Mouse (Mus musculus) kidney, postnatal 10 days (tissue): ENCODE results near the gene Jagn1.

Experiments used
- DNase-seq: peaks from one replicate; pipeline ENCODE4 v3.0.0; 2021; ENCODE audit warnings: mixed read lengths

Gene Jagn1

DNA sequence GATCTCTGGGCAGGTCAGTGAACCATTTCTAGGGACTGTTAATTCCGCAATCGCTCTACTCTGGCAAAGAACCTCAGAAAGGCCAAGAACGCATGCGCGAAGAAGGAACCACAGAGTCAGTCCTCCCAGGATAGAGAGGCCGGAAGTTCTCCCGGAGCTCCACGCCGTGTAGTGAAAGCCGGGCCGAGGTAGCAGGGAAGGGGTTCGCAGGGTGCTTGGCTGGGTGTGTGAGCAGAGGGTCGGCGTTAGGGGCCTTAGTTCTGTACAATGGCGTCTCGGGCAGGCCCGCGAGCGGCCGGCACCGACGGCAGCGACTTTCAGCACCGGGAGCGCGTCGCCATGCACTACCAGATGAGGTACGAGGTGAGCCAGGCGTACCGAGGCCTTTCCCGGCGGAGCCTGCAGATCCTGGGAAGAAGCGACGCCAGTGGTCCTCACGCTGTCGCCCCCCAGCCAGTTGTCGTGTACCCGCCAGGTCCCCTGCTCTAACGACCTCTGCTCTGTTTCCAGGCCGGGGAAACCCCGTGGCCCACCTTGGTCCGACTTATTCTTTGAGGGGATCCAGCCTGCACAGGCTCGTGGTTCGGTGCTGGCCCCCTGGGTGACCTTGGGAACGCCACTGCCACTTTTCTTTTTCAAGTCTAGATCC is at the start of gene Jagn1:
Jagn1 (plus strand) TSS at position 128 of the 649 bp plus-strand sequence.
- DNase-seq, result peak; percentile 93

DNA sequence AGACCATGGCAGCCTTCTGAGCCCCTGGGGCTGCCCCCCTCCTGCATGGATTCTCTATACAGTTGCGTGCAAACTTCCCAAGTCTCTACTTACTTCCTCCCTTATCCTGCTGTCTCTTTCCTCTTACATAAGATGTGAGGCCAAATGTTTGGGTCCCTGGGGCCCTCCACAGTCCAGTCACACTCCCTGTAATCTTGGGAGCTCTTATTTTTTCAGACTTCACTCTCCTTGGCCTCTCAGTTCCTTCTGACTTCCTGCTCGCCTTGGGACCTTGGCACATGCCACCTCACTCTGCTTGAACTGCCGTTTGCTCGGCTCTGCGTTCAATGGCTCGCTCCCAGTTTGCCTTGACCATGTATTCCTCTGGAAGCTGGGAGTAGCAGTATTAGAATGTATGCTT is 48.4 kb upstream of the Jagn1 start:
- DNase-seq, result no peak

DNA sequence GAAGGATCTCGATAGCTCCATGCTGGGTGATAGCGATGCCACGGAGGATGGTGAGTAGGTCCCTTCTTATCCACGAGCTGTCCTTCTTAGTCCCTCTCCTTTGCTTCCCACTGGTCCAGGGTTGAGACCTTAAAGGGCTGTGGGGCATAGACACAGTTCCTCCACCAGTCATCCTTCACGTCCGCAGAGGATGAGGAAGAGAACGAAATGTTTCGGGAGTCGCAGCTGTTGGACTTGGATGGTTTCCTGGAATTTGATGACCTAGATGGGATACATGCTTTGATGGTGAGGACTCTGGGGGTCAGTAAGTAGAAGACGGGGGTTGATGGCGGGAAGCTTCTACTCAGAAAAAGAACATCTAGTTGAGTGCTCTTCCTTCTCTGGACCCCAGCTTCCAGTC is 47.6 kb upstream of the Jagn1 start:
- no peak for DNase-seq

DNA sequence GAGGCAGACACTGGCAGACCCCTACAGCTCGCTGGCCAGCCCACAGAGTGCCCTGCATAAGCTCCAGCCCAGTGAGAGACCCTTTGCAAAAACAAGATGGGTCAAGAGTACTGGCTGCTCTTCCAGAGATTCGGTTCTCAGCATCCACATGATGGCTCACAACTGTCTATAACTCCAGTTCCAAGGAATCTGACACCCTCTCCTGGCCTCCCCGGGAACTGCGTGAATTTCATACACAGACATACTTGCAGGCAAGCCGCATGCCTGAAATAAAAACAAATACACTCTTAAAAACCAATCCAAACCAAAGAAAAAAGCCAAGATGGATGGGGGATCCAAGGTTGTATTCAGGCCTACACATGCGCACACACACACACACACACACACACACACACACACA is 46.9 kb upstream of the Jagn1 start:
- no peak for DNase-seq

DNA sequence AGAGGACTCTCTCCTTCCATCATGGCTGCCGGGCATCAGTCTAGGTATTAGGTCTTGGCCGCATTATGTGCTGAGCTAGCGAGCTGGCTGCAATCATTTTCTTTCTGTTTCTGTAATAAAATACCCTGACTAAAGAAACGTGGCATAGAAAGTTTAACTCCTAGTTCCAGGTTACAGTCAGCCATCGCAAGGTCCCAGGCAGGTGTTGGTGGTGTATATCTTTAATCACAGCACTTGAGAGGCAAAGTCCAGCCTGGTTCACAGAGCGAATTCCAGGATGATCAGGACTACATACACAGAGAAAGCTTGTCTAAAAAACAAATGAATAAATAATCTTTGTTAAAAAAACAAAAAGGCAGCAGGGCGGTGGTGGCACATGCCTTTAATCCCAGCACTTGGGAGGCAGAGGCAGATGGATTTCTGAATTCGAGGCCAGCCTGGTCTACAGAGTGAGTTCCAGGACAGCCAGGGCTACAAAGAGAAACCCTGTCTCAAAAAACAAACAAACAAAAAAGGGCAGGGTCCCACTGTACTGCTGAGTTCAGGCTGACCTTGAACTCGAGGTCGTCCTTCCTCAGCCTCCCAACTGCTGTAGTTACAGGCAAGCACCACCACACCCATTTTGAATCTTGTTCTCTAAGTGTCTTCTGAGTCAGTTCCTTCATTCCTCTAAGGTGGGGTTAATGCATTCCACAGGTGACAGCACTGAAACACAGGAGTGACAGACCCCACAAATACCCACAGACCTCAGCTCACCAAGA is 45.9 kb upstream of the Jagn1 start:
- no peak for DNase-seq

DNA sequence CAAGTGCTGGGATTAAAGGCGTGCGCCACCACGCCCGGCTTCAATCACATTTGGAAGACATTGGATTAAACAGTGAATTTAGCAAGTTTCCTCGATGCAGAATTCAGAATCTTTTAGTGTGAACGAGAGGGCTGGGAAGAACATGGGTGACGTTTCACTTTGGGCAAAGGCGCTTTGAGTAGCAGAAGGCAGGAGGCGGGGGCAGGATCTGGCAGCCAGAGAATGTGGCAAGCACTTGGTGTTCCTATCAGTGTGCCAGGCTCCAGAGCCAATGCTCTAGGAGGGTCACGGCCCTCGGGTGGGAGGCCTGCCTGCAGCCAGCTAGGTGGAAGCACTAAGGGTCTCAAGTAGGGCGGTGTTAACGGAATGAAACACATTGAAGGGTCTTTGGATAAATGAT is 40.3 kb upstream of the Jagn1 start:
- no peak for DNase-seq

DNA sequence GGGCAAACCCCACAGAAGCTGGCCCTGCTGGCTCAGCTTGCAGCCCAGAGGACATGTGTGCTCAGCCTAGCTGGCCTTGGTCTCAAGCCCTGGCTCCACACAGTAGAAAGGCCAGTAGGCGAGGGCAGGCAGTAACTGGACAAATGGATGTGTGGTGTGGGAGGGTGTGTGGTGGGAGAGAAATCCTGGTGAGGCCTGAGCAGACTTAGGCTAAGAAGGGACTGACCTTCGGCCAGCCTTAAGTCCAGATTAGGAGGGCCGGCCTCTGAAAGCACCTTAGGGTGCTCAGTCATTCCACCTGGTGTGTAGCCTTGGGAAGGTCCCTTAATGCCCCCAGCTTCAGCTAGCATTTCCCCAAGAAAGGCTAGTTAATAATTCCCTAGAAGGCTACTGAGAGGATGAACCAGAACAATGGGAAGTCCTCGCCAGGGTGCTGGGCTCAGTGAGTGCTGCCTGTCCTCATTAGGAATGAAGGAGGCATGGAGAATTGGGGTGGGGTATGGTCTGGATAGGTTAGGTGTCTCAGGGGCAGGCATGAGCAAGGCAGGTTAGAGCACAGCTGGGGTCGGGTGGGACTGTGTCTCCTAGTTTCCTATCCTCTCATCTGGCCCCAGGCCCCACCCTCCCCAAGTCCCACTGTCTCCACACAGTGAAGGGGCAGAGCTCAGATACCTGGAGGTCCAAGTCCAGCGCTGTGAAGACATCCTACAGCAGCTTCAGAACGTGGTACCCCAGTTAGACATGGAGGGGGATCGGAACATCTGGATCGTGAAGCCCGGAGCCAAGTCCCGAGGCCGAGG is 37.5 kb upstream of the Jagn1 start:
- no peak for DNase-seq

DNA sequence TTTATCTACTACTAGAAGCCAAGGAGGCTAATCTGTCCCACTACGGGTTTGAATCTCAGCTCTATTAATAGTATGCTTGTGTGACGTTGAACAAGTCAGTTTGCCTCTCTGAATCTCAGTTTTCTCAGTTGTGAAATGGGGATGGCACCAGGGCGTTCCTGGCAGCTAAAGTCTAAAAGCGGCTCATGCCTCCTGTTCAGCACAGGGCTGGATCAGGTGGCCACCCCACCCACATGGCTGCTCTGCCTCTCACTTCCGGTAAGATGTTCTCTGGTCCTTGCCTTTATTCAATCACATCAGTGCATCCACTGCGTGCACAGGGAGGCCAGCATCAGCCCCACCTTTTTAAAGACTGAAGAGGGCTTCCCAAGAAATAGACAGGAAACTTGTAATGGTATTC is 36.9 kb upstream of the Jagn1 start:
- DNase-seq, result no peak

DNA sequence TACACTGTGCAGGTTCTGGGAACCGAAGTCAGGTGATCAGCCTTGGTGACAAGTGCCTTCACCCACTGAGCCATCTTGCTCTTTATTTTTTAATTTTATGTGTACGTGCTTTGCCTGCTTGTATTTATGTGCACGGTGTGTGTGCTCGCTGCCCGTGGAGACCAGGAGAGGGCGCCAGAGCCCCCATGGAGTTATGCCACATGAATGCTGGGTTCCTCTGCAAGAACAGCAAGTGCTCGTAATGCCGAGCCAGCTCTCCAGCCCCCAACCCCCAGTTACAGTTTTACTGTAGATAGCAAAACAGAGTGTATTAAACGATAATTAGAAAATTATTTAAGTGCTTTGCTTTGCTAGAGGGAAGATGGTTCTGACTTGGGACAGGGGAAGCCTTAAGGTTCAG is 35.7 kb upstream of the Jagn1 start:
- no peak for DNase-seq

DNA sequence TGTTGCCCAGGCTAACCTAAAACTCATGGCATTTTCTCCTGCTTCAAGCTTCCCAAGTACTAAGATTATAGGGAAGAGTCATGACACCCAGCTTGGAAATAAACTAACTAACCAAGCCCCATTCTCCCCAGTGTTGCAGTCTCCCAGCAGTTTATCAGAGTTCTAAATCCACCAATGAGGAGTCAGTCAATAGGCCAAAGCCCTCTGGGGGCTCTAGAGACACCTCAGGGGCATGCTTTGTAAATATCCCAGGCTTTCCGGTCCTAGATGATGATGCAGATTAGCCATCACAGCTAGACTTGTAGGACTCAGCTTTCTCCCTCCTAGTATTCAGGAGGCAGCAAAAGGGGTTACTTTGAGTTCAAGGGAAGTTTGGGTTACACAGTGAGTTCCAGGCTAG is 32.4 kb upstream of the Jagn1 start:
- no peak for DNase-seq

DNA sequence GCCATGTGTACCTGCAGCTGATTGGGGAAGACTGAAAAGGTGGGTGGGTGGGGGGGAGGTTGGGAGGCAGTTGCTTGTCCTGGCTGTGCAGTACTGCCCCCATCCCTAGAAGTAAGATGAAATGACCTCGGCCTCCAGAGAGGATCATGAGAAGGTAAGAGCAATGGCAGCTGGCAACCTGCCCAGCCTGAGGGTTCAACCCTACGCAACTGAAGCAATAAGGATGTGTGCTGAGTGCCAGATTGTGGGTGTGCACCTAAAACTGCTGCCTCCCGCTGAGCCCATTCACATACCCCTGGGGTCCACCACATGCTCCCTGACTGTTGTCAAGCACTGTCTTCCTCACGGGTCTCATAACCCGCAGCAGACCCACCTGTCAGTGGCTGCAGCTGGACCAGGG is 26.0 kb upstream of the Jagn1 start:
- DNase-seq, result no peak

DNA sequence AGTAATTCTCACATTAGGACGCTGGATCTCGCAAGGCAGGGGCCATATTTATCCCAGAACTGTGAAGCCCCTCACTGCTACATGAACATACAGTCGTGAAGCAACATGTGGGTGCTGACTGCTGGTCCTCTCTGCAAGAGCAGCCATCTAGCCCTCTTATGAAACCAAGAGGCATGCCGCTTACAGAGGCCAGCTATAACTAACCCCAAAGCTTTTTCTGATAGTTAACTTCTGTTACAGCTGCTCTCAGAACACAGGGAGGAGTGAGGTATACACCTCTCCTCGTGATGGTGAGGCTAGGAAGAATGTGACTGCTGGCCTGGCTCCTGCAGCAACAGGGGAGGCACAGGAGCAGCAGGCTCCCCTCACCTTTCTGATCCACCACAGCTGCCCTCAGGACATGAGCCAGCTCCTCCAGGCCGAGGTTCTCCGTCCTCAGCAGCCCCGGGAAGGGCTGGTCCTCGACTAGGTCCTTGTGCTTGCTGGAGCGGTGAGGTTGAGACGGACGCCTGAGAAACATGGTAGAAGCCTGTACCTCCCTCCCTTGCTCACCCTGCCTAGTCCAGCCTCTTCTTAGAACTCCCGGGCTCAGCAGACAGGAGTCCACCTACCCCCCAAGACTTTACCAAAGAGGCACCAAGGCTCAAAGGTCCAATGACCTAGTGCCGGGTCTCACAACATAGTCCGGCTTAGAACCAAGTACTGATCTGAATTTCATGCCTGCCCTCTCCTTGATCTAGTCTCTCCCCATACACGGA is 23.7 kb upstream of the Jagn1 start:
- peak; percentile 53 for DNase-seq

DNA sequence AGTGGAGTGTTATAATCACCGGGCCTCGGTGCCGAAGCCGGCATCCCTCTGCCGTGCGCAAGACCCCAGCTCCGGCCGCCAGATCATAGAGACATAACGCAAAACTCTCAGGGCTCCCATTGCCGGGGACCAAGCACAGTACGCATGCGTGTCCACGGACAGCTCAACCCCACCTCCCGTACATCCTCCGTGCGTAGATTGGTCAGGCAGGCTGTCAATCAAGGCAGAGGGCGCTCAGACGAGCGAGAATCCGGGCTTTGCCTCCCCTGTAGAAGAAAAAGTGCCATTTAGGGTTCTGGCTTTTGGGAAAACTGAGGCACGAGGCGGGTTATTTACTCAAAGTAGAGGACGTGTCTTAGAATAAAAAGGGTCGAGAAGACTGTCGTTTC is 23.2 kb upstream of the Jagn1 start, which contains the start of gene Rpusd3:
Rpusd3 (minus strand) TSS at position 142 of the 389 bp plus-strand sequence.
- peak; percentile 100 for DNase-seq

DNA sequence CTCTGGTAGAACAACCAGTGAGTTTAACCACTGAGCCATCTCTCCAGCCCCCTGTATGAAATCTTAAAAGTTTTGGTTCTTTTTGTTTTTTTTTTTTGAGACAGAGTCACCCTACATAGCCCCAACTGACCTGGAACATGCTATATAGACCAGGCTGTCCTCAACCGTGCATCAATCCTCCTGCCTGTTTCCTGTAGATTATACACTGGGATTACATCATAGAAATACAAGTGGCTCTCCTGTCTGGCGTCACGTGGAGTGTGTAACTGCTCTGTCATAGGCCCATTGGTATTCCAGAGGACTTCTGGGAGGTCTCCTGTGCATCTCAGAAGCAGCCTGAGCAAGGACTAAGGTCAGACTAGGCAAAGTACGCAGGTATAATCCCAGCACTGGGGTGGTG is 19.4 kb upstream of the Jagn1 start:
- DNase-seq, result no peak

DNA sequence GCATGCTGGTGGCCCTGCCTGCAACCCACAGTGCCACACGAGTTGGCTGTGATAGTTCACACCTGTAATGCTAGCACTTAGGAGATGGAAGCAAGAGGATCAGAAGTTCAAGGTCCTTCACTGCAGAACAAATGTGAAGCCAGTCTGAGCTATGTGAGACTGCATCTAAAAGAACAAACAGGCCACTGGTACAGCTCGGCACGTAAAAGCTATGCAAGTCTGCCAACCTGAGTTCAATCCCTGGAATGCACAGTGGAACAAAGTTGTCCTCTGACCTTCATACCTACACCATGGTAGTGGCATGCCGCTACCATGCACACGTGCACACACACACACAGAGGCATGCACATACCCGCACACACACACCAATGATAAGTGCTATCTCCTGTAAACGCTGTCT is 18.2 kb upstream of the Jagn1 start:
- no peak for DNase-seq

DNA sequence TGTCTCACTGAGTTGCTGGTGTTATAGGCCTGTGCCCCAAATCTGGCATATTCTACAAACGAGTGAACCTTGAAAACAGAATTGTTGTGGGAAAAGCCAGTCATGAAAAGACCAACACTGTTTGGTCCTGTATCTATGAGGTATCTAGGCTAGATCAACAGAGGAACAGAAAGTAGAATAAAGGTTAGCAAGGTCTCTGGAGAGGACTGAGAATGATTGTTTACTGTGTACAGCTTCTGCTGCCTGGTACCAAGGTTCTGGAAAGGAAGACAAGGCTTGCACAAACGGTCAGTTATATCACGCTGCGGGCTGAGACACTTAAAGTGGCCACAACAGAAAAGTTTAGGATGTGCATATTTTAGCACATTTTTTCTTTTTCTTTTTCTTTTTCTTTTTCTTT is 15.7 kb upstream of the Jagn1 start:
- DNase-seq, result no peak

DNA sequence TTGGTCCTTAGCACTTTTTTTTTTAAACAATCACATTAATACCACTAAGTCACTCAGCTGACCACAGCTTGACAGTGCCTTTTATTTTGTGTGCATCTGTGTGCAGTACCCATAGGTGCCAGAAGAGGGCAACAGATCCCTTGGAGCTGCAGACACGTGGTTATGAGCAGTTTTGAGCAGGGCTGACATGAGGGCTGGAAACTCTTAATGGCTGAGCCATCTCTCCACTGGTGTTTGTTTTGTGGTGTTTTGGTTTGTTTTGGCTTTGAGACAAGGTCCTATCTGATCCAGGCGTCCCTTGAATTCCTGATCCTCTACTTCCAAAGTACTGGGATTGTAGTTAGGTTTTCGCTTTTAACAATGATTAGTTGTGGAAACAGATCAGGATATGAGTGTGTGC is 15.0 kb upstream of the Jagn1 start:
- DNase-seq, result peak; percentile 67

DNA sequence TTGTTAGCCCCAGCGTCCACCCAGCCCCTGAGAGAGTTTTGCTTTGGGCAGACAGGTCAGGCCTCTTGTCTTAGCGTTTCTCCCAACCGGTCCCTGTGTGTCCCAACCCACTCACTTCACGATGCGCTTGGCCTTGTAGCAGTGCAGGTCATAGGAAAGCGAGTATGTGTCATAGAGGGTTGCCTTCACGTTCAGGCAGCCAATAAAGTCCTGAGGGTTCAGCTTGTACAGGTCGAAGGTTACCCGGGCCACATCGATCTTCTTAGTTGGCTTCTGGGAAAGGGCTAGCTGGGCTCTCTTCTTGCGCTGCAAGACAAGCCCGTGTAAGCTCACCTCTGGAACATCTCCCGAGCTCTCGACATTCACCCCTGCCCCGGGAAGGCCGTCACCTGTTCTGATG is 14.4 kb upstream of the Jagn1 start:
- no peak for DNase-seq

DNA sequence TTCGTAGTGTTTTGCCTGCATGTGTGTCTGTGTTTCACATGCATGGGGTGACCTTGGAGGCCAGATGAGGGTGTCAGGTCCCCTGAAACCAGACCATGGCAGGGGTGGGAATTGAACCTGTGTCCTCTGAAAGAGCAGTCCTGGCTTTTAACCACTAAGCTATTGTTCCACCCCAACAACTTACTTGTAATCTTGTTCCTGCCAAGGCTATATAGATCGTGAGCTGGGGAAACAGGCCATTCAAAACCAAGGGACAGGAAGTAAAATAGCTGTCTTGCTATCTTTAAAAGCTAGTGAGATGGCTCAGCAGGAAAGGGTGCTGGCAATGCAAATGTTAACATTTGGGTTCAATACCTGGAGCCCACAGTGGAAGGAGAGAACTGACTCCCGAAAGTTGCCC is 12.4 kb upstream of the Jagn1 start:
- no peak for DNase-seq

DNA sequence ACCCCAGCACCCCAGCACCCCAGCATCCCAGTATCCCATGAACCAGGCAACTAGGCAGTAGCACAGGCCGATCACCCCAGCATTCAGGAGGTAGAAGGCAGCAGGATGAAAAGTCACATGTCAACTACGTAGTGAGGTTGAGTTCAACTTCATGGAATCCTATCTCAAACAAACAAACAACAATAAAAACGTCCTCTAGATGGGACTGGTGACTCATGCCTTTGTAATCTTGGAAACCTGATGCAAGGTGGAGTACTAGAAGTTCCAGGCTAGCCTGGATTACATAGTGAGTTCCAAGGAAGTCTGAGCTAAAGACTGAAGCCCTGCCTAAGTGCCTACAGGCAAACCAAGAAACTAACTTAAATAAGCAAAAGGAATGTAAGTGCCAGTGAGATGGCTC is 11.5 kb upstream of the Jagn1 start:
- DNase-seq, result no peak

DNA sequence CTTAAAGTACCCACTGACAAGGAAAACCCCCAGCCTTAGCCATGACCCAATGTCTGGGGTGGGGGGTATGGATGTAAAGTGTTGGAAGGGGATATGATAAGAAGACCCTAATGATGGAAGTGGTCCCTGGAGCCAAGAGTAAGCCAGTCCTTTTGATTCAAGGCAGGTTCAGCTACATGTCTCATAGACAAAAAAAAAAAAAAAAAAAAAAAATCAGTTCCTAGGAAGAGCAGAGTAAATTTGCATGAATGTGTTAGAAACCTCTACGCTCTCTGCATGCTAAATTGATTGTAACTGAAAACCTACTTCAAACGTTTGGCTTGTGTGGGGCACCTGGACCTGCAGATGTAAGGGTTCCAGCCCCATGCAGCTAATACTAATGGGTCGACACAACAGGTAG is 10.6 kb upstream of the Jagn1 start:
- no peak for DNase-seq

DNA sequence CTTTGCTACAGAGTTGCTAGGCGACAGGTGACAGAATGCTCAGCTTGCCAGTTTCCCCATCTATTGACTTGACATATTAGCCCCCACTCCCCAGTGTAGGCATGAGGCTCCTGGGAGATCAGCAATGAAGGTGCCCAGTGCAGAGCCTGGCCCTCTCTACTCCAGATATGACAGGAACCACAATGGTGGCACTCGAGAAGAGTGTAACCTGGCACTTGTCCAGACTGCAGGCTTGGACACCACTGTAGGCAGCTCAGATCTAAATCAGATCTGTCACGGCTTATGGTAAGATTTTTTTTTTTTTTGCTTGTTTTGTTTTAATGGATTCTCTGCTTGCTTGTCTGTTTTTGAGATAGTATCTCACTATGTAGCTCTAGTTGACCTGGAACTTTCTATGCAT is 8.7 kb upstream of the Jagn1 start:
- no peak for DNase-seq

DNA sequence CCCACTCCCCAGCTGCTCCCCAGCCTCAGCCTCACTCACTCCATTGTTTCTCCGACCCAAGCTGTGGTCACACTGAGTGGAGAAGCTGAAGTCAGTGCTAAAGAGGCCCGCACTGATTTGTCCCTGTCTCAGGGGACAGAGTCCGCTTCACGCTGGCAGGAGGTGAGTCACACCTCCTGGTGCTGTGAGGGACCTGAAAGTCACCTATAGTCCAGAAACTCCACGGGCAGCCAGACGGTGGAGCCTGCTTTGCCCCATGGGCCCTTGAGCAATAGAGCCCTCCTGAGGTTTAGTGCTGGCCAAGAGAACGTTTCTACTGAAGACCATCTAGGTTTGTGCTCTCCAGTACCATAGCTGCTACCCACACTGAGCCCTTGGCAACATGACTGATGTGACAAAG is 7.7 kb upstream of the Jagn1 start:
- DNase-seq, result no peak
